Mouse (Mus musculus) liver, postnatal 0 days (tissue): ENCODE measurements at regions not wholly inside any gene's neighbourhood (a gene's known extent, or its start where the extent isn't known, plus 50 kb on each side); places are given as distances from the start of the nearest gene placed in this dataset.

Experiments used
- CTCF ChIP-seq: sonication (generic); IDR thresholded peaks from 2 replicates; pipeline ENCODE4 v1.5.1; 2016; ENCODE audit warnings: antibody characterized with exemption, low read depth
- EP300 ChIP-seq: IDR thresholded peaks from 2 replicates; pipeline ENCODE4 v1.6.1; 2016; ENCODE audit warnings: antibody characterized with exemption, low read depth, mild to moderate bottlenecking

- no peak for TF ChIP-seq CTCF
- TF ChIP-seq EP300: no peak
These were observed 218.3 kb upstream of the Amigo2 start for GRCm38 (mm10) chr15:97465366-97465765.
